Mouse (Mus musculus) cerebellum, adult 11 months (tissue): Measurements from ENCODE around the gene Me1.

Source experiments
- DNase-seq: peaks from one replicate; pipeline ENCODE4 v3.0.0; 2022

Me1 gene

DNA sequence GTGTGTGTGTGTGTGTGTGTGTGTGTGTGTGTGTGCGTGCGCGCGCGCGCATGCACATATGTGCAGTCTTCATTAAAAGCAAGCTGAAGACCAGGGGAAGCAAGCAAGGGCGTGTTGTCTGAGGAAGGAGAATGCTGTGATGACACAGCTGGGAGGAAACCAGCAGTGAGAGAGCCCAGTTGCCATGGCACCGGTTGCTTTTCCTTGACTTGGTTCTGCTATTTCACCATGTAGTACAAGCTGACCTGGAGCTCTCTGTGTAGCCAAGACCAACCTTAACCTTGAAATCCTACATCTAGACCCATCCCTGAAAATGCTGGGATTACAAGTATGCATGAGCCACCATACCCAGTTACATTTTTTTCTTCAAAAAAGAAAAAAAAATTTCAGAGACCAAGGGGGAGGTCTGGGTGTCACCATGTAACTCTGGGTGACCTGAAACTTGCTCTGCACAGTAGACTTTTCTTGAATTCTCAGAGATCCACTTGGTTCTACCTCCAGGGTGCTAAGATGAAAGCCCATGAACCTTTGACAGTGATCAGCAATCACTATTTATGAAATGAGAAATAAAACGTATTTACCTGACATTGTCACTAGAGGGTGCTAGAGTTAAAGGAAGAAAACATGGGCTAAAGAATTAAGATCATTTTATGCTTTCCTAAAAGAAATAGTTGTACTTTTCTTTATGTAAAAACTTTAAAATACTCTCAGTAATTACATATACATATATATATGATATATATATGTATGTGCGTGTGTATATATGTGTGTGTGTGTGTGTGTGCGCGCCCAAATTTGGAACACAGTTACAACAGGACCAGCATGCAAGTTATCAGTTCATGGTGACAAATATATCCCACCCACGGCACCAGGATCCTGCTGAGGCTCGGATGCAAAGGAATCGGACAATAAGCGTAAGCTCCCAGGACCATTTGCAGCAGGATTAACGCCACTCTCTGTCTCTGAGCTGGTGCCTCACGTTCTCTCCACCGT lies 102.8 kb downstream of the Me1 start:
- DNase-seq: no peak

DNA sequence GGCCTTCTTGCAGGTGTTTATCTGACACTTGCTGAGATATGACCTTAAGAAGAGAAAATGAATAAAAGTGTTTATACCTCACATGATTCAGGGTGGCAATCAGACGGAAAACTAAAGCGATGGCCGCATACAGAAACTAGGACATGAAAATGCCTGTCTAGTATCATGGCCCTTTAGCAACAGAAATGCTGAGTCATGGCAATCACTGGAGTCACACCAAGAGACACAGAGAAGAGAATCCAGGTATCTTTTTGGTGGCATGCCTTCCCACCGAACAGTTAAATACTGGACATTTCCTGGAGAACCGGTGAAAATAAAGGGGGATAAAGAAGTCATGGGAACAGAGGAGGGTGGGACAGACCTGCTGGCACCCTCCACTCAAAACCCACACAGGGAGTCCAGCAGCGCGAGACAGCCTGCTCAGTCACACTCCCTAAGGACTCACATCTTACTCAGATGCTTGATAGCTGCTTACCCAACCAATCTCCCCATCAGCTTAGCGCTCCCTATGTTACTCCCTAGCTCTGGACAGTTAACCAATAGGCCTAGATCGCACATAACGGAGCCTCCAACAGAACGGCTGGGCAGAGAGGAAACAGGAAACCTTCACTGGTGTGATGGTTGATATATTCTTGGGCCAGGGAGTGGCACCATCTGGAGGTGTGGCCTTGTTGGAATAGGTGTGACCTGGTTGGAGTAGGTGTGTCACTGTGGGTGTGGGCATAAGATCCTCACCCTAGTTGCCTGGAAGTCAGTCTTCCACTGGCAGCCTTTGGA lies 108.5 kb downstream of the Me1 start:
- no peak for DNase-seq

DNA sequence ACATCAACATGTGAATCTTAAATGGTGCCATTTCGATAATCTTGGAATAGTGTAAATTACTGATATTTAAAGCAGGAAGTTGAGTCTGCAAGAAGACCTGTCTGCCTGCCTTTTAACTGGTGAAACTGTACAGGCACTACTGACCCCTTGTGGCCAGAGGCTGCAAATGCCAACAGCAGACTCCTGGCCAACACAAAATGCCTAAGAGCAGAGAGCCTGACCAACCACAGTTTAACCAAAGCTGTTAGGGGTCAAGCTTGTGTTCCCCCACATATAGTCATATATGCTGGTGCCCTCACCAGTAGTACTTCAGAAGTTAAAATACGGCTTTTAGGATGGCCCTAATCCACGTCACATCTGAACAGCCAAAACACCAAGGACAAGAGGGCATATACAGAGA lies 112.0 kb downstream of the Me1 start:
- peak; percentile 53 for DNase-seq

DNA sequence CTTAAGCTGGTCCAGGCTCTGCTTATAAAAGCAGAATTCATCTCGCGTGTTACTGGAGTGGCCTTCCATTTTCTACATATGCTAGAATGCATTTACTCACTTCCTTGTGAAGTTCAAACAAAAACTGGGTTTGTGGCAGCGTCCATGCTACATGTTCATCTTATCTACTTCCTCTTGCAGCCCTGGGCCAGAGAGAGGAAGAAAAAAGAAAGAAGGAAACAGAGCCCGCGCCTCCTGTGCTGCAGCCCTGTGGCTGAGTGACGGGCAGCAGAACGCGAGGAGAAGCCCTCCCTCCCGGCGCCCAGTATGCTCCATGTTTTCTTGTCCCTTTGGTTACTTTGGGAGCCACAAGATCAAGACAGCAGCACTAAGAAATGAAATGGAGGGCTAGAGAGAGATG lies 116.1 kb downstream of the Me1 start:
- no peak for DNase-seq

DNA sequence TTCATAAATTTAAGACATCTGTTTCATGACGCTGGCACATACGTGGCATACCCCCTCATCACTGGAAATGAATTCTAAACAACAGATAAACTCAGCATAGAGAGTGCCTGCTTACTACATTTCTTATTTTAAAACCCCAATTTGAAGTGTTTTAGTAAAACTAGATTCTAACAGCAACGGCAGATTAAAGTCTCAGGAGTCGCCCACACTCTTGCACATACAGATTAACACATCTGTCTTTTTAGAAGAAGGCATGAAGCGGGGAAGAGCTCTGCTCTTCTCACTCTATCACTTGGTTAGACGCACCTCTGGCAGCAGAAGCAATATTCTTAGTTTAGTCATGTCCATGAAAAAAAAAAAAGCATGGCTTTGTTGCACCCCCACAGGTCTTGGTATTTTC lies 120.6 kb downstream of the Me1 start:
- no peak for DNase-seq

DNA sequence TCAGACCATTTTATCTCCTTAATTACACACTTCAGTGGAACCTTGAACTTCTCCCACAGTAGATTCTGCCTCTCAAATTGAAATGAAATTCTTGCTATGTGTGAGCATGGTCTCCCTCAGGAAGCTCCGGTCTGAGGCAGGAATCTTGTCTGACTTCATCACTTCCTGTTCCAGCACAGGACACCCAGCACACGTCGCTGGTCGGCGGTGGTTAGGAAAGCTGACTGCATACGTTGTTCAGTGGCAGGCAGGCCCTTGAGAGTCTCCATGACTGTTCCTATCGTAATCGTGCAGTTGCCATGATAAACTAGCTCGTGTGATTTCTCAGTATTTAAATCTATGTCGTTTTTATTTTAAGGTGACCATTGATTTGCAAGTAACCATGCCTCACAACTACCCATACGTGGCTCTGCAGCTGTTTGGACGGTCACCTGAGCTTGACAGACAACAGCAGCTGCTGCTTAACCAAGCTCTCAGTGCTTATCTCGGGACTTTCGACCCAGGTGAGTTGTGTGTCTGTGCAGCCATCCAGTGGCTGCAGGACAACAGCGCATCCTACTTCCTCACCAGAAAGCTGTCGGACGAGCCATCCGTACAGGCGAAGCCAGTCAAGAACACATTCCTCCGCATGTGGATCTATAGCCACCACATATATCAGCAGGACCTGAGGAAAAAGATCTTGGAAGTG lies 122.0 kb downstream of the Me1 start:
- no peak for DNase-seq

DNA sequence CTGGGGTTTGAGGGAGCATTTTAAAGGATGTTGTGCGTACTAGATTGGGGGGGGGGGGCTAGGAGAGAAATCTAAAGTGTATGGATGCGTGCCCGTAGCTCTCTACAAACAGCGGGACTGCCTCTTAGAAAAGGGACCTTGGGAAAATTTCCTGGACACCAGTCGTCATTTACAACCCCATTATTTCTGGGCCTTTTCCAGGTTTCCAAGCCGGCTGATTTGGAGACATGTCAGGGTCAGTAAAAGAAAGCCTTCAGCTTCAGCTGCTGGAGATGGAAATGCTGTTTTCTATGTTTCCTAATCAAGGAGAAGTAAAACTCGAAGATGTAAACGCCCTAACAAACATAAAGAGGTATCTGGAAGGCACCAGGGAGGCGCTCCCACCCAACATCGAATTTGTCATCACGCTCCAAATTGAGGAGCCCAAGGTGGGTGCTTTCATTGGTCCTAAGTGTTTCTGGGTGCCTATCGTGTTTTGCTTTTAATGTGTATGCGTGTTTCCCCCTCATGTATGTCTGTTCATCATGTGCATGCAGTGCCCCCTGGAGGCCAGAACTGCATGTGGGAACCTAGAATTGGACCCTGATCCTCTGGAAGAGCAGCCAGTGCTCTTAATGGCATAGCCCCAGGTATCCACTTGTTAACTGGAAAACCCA lies 123.0 kb downstream of the Me1 start:
- DNase-seq: peak; percentile 70

DNA sequence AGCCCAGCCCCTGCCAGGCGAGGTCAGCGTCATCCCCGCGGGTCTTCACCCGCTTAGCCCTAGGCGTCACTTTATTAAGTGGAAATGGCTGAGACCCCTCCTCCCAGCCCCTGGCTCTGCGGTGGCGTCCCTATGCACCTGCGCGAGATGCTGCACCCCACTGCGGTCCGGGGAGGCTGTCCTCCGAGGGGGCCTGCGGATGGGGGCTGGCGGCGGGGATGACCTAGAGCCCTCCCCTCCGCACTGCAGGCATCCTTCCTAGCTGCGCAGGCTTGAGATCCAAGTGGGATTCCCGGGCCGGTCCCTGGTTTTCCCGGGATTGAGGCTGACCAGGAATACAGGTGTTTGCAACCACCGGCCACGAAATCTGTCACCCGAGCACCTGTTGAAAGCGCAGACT lies 123.6 kb downstream of the Me1 start:
- DNase-seq: no peak

DNA sequence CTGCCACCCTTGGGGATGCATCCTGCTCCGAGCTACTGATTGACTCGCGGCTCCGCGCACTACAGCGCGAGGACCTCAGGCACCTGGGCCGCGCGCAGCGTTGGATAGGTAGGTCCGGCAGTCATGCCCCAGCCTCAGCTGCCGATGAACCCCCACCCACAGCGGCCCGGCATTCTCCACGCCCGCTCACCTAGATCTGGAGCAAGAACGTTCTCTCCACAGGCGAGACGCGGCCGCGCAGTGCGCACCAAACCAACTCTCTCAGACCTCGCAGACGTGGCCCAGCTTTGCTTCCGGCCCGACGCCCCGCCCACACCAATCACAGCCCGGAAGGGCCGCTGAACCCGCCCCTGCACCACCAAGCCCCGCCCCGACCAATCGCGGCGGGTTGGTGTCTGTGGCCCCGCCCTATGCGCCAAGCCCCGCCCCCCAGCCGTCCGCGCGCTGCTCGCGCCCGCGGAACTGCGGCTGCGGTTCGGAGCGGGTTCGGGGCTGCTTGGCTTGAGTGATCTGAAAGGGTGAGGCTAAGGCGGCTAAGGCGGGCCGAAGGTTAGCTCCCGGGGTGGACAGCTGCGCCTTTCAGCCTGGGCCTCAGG lies 124.1 kb downstream of the Me1 start, which contains the start of the genes Pgm3 and Rwdd2a:
TSS of gene Pgm3 (minus strand) at position 303 of the 596 bp plus-strand sequence.
TSS of gene Rwdd2a (plus strand) at position 452 of the 596 bp plus-strand sequence.
- peak; percentile 96 for DNase-seq

DNA sequence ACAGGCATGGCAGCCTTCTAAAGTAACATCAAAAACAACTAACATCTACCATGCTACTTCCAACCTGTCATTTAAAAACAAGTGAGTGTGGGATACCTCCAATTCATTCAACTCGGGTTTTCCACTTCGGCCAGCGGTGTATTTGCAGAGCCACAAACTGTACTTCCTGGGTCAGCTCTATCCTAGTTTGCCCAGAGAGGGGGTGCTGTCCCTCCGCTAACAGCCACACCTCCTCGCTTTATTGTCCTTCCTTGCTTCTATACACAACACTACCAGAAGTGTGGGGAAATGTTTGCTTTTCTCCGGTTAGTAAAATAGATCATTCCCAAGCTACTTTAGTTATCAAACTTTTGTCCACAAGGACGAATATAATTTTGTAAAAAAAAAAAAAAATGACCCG lies 124.8 kb downstream of the Me1 start:
- DNase-seq: no peak

DNA sequence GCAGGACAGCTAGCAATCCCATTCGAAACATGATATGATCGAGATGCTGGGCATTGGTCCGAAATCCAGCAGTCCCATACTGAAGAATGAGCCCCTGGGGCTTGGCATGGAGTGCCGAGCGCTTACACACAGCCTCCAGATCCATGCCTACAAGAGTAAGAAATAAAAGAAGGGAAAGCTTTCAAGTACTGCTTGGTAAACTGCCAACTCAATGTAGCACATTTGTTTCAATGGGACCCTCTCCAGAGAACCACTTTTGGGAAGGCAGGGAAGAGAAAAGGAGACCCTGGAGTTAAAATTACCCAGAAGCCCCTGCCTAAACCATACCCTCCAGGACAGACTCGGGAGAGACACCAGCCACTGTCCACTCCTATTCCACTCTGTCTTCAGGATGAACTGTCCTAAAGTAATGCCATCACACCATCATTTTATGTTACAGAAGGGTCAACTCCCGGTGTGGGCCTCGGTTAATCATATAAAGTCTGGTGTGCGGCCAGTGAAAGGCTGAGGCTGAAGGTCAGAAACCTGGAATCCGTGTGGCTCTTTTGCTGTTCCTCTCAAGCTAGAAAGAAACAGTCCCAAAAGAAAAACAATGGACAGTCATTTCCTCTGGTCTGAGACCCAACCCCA lies 125.4 kb downstream of the Me1 start:
- no peak for DNase-seq

DNA sequence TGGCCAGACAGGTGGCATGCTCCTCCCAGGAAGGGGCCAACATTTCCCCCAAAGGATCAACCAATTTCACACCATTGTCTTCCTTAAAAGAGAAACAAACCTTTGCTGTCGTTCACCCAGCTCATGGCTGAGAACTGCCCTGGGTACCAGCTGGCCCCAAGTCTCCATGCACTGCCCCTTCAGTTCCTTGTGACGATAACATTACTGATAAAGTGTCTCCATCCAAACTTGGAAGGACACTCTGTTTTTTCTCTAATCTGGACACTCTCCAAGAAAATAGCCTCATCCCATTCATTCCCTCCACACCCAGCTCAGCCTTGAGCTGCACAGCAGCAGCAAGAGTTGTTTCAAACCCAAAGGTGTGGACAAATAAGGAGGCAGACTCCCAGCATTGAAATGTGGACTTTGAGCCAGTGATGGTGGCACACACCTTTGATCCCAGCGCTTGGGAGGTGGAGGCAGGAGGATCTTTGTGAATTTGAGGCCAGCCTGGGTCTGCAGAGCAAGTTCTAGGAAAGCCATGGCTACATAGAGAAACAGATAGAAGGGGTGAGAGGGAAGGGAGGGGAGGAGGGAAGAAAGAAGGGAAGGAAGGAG lies 126.3 kb downstream of the Me1 start:
- DNase-seq: no peak

DNA sequence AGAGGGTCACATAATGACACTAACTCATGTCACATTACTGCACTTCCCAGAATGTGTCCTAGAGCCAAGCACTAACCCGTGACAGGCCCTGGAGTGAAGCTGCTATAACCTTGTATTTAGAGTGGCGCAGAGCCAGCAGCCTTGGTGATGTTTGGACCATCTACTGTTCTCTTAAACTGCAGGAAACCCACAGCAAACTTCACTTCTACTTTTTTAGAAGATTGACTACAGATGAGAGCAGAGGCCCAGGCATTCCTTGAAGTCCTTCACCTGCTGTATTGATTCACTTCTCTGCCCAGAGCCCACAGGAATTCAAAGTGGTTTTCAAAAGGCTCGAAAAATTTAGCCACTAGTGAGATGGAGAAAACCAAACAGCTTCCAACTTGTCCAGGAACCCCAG lies 135.2 kb downstream of the Me1 start:
- DNase-seq: no peak

DNA sequence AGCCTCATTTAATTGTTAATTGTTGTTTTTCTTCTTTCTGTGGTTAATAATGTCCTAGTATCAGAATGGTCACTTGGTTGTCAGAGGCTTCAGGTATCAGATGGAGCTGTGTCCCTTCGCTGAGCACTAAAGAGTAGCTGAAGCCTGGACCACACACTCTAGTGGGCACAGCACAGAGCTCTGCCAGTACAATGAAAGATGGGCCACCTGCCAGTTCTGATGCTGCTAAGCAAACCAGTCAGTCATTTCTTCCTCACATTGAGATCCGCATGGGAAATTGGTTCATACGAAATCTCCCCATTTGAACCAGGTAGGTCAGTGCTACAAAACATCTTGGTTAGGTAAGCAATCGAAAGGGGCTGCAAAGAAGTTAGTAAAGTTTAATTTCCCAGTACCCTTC lies 141.1 kb downstream of the Me1 start:
- no peak for DNase-seq

DNA sequence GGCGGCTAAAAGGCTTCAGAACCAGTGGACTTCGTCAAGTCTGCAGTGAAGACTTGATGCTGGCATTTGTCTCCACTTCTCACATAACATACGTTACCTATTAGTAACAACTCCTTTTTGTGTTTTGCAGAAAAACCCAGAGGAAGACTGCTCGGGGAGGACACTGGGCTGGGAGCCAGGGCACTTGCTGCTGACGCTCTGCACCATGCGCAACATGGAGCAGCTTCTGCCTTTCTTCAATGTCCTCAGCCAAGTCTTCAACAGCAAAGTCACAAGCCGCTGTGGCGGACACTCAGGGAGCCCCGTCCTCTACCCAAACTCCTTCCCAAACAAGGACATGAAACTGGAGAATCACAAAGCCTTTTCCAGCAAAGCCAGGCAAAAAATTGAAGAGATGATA lies 141.9 kb downstream of the Me1 start:
- no peak for DNase-seq

DNA sequence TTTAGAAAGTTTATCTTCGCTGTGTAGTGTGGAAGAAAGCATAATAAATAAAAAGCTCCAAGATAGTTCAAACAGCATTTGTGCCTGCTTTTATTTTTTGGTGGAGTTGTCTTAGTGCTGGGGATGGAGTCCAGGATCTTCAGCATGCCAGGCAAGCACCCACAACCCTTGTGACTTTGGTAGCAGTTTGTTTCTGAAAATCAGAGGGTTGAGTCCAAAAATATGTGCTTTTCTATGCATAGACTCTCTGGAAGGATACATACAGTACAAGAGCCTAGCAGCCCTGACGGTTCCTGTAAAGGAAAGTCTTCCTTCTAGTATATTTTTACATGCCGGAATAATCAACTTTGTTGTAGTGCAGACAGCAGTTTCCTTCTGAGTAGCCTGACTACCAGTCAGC lies 145.0 kb downstream of the Me1 start:
- DNase-seq: no peak

DNA sequence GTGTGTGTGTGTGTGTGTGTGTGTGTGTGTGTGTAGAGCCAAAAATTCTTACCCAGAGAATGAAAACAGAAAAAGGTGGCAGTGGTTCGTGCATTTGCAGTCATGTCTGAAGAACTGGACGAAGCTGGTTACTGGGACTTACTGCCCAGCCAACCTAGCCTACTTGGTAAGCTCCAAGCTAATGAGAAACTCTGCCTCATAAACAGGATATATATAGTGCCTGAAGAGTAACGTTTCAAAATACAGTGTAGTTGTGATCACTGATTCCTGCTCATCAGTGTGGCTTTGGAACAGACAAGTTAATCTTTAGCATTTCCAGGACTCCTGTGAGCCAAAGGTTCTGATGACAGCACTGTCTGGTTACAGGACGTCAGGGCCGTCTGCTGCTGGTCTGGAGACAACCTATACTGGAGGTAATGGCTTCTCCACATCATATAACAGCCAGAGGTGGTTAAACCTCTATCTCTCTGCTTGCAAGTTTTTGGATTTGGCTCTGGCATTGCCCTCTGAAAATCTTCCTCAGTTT lies 146.1 kb downstream of the Me1 start:
- no peak for DNase-seq

DNA sequence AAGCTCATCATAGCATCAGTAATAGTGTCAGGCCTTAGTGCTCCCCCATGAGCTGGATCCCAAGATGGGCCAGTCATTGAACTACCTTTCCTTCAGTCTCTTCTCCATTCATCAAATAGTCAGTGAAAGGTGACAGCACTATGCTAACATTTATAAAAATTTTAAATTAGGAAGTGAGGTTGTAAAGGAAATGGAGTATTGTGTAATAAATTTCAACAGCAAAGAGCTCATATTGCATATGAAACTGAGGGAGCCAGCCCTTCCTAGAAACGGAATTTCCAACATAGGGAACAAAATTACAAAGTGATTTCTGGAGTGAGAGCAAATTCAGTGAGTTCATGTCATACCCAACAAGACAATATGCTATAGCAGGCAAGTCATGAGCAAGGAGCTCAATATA lies 151.2 kb downstream of the Me1 start:
- no peak for DNase-seq

DNA sequence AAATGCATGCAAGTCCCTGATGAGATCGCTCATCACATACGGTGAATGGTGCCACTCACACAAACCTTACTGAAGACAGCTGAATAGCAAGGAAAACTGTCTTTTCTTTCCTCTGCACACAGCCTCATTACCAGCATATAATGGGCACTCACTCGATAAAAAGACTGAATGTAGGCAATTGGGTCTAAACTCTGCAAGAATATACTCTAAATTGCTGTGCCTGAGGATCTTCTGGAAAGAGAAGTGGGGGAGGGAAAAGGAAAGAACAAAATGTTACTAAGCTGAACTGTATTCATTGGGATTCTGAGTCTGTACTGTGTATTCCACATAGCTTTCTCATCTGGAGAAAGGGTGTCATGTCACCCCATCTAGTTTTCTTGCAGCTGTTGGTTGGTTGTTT lies 152.3 kb downstream of the Me1 start:
- no peak for DNase-seq

DNA sequence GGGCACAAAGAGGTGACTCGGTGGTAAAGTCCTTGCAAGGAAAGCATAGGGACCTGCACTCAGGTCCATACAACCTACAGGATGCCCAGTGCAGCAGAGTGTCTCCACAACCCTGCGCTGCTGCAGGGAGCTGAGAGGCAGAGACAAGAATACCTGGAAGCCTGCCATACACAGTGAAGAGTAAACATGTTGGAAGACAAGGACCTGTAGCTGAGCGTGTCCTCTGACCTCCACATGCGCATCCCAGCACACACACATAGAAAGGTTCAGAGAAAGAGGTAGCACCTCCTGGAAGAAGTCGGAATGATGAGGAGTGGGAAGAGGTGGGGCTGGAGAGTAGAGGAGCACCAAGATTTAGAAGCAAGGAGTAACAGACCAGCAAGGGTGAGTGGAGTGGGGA lies 161.7 kb downstream of the Me1 start:
- no peak for DNase-seq
